Mouse (Mus musculus): Measurements from ENCODE around the gene Gnb3.
A peak's percentile ranks its signal among the peaks of the same experiment; 100 is the strongest.

DNA sequence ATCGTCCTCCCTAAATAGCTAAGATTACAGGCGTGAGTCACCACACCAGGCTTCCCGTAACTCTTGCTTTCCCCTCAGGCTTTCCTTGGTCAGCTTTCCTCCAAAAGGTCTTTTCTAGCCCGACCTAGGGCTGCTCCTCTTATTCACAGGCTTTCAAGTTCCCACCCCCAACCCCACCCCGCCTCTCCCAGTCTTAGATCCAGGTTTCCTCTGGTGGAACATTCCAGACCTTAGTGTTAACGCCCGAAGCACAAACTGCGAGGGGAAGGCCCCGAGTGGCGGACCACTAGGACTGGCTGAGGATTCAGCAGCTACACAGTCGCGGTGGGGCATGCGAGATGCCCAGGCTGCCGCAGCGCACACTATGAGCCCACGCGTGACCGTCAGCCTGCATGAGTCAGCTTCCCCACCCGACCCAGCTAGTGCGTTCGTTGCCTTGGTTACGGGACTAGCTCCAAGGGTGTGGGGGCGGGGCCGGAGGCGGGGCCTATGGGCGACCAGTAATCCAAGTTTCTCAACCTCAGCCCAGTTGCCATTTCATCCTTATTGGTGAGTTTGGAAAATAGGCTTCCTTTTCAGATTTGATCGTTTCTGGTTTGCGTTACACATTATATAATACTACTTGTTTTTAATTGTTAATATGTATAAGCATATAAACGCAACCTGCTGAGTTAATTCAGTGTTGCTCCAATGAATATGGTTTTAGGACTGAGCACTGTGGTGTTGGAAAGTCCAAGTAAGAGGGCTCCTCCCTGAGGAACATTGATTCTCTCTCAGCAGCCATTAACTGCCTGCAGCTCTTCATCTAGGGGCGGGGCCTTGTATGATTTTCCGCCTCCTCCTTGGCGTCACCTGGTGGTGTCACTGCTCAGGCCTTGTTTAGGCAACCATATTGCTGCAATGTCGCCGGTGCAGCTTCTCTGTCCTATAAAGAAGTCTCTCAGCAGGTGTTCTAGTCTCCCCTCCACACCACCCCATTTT, 34.4 kb downstream of the Gnb3 start:
- TF ChIP-seq CTCF (IDR thresholded peaks at IDR 0.05; ENCODE audit: insufficient read depth, low read depth, low read length) (no peak), POLR2A (IDR thresholded peaks at IDR 0.05; ENCODE audit: insufficient read depth, low read depth, low read length) (peak; percentile 69)

Data from olfactory bulb, adult 2 months (tissue).